Mouse (Mus musculus) R1 (cell line): Measurements from ENCODE around the gene Tnfaip3.

ENCODE experiments used
- DNase-seq: peaks from one replicate; pipeline ENCODE4 v3.0.0-alpha.2; 2018; ENCODE audit warnings: low read depth, low spot score

Tnfaip3 gene

GRCm38 (mm10) chr10:19014381-19015256, 838 bp downstream of the Tnfaip3 start:
- DNase-seq = peak; percentile 72

- no peak for DNase-seq
Observed at GRCm38 (mm10) chr10:19013351-19013750, 2.1 kb downstream of the Tnfaip3 start.

GRCm38 (mm10) chr10:19012616-19013015, 2.8 kb downstream of the Tnfaip3 start:
- no peak for DNase-seq

GRCm38 (mm10) chr10:19011832-19012440, 3.5 kb downstream of the Tnfaip3 start:
- no peak for DNase-seq

- no peak for DNase-seq
Observed at GRCm38 (mm10) chr10:19010414-19010813, 5.0 kb downstream of the Tnfaip3 start.

GRCm38 (mm10) chr10:19009186-19009672, 6.2 kb downstream of the Tnfaip3 start:
- DNase-seq = peak; percentile 9

GRCm38 (mm10) chr10:19008607-19008940, 6.9 kb downstream of the Tnfaip3 start:
- DNase-seq = no peak

- no peak for DNase-seq
Observed at GRCm38 (mm10) chr10:19007897-19008606, 7.4 kb downstream of the Tnfaip3 start.

- DNase-seq = no peak
Observed at GRCm38 (mm10) chr10:19002091-19002785, 13.2 kb downstream of the Tnfaip3 start.

- DNase-seq = peak; percentile 75
Observed at GRCm38 (mm10) chr10:18999427-18999826, 16.0 kb downstream of the Tnfaip3 start.

GRCm38 (mm10) chr10:18996331-18996730, 19.1 kb downstream of the Tnfaip3 start:
- no peak for DNase-seq

- DNase-seq = no peak
Observed at GRCm38 (mm10) chr10:18995465-18996261, 19.8 kb downstream of the Tnfaip3 start.

- no peak for DNase-seq
Observed at GRCm38 (mm10) chr10:18992971-18993370, 22.5 kb downstream of the Tnfaip3 start.

GRCm38 (mm10) chr10:18991057-18991456, 24.4 kb downstream of the Tnfaip3 start:
- no peak for DNase-seq

GRCm38 (mm10) chr10:18987907-18988199, 27.6 kb downstream of the Tnfaip3 start:
- no peak for DNase-seq

- no peak for DNase-seq
Observed at GRCm38 (mm10) chr10:18987046-18987906, 28.2 kb downstream of the Tnfaip3 start.

GRCm38 (mm10) chr10:18985516-18985915, 29.9 kb downstream of the Tnfaip3 start:
- no peak for DNase-seq

- DNase-seq = no peak
Observed at GRCm38 (mm10) chr10:18983514-18983913, 31.9 kb downstream of the Tnfaip3 start.

GRCm38 (mm10) chr10:18974486-18974885, 41.0 kb downstream of the Tnfaip3 start:
- DNase-seq = no peak

- no peak for DNase-seq
Observed at GRCm38 (mm10) chr10:18966893-18967292, 48.6 kb downstream of the Tnfaip3 start.
